In genomic region chr8:11278101-11278611, GRCm38 (mm10) we compare ENCODE assay signal across 9 mouse cellular contexts. TPM values are rescaled to one million over a fixed set of nuclear protein-coding genes. Genes with fewer than 3 reads are reported as not detected.
DNase-seq lines count a peak whose midpoint lies in the region; ATAC-seq and TF ChIP-seq lines count a peak whose summit lies in the region.
"Had no signal": no experiment of that assay in that cellular context is flagged by ENCODE, and none has a peak within 500 bp of the region (broad histone marks: within the 10 kb centered on the region; RNA-seq: fewer than 3 reads in every experiment).

No protein-coding gene starts in this region.

- peak overlapping the region; percentile 76 for H3K27ac ChIP-seq in heart, embryonic 13.5 days (replicated peaks)
- H3K27ac ChIP-seq in stomach, embryonic 16.5 days (ENCODE audit: low read length) = peak overlapping the region; percentile 88
- H3K27ac ChIP-seq: midbrain, embryonic 12.5 days had no signal

- H3K79me3 ChIP-seq in C2C12 (ENCODE audit: low read depth) = peaks cover 29% of the 10 kb centered on the region

- peak overlapping the region; percentile 60 for H3K9ac ChIP-seq in heart, embryonic 13.5 days
- H3K9ac ChIP-seq in stomach, embryonic 16.5 days (ENCODE audit: low read length) = peak overlapping the region; percentile 58
- H3K9ac ChIP-seq: midbrain, embryonic 12.5 days had no signal

- no peaks in the 10 kb centered on the region for H3K9me3 ChIP-seq in heart, embryonic 13.5 days
- H3K9me3 ChIP-seq in stomach, embryonic 16.5 days (replicated peaks; ENCODE audit: control insufficient read depth, low read length) = no peaks in the 10 kb centered on the region
- H3K9me3 ChIP-seq: midbrain, embryonic 12.5 days had no signal

- peak; percentile 2 for DNase-seq in cerebellum, adult 9-10 months
- peak; percentile 55 to 62 for DNase-seq in kidney, postnatal 36 days
- DNase-seq in right cerebral cortex, postnatal 14 days = no peak
- DNase-seq in adrenal gland, adult 2 months = no peak

- no peak overlapping the region for H3K4me3 ChIP-seq in C2C12 (ENCODE audit: insufficient read depth, poor library complexity, severe bottlenecking)
- no peak overlapping the region for H3K4me3 ChIP-seq in heart, embryonic 13.5 days
- H3K4me3 ChIP-seq in stomach, embryonic 16.5 days (replicated peaks; ENCODE audit: low read length) = no peak overlapping the region
- H3K4me3 ChIP-seq: midbrain, embryonic 12.5 days had no signal

- TF ChIP-seq CTCF in C2C12 (IDR thresholded peaks at IDR 0.05; ENCODE audit: control insufficient read depth, insufficient read depth, insufficient read length) = no peak

- H3K27me3 ChIP-seq in C2C12 (ENCODE audit: control insufficient read depth, insufficient read depth, insufficient read length) = no peaks in the 10 kb centered on the region
- H3K27me3 ChIP-seq in heart, embryonic 13.5 days (replicated peaks) = no peaks in the 10 kb centered on the region
- H3K27me3 ChIP-seq in stomach, embryonic 16.5 days (ENCODE audit: control insufficient read depth, insufficient read depth, low read length) = no peaks in the 10 kb centered on the region

- H3ac ChIP-seq in C2C12 (ENCODE audit: control insufficient read depth, insufficient read length, low read depth) = no peak overlapping the region

- 42% methylated on average over 4 of the region's 4 CpGs for WGBS in heart, embryonic 13.5 days
- WGBS in stomach, embryonic 16.5 days = 35% methylated on average over 4 of the region's 4 CpGs

- H3K4me1 ChIP-seq in heart, embryonic 13.5 days = peaks cover 93% of the 10 kb centered on the region
- peaks cover 52% of the 10 kb centered on the region for H3K4me1 ChIP-seq in stomach, embryonic 16.5 days (ENCODE audit: control insufficient read depth, insufficient read depth, low read length)

- H3K79me2 ChIP-seq in C2C12 (ENCODE audit: control insufficient read depth, insufficient read depth) = peaks cover 70% of the 10 kb centered on the region

- no peak overlapping the region for H3K4me2 ChIP-seq in heart, embryonic 13.5 days
- H3K4me2 ChIP-seq in stomach, embryonic 16.5 days (ENCODE audit: low read depth, low read length) = peak overlapping the region; percentile 11; the same call in 1 of the 2 replicates
- H3K4me2 ChIP-seq: midbrain, embryonic 12.5 days had no signal

- ATAC-seq in cerebellum, adult (ENCODE audit: insufficient number of reproducible peaks, low FRiP score, low TSS enrichment) = no peak
- no peak for ATAC-seq in heart, embryonic 13.5 days (ENCODE audit: extremely low read depth, insufficient number of reproducible peaks, low FRiP score, low TSS enrichment)
- ATAC-seq in stomach, embryonic 16.5 days (ENCODE audit: insufficient read depth, low FRiP score) = peak; percentile 53

- H3K36me3 ChIP-seq in C2C12 (ENCODE audit: control insufficient read depth, insufficient read depth) = no peaks in the 10 kb centered on the region
- H3K36me3 ChIP-seq in heart, embryonic 13.5 days = peaks cover 9% of the 10 kb centered on the region
- no peaks in the 10 kb centered on the region for H3K36me3 ChIP-seq in stomach, embryonic 16.5 days (ENCODE audit: control insufficient read depth, insufficient read depth, low read length)
- H3K36me3 ChIP-seq: midbrain, embryonic 12.5 days had no signal

TF ChIP-seq in C2C12, 6 proteins besides CTCF, POLR2A, EP300 and RAD21:
- TF ChIP-seq MYOD1 (IDR thresholded peaks at IDR 0.05; ENCODE audit: control insufficient read depth, insufficient read length, low read depth) (peak; percentile 32), MAX (IDR thresholded peaks at IDR 0.05) (no peak)
TF ChIP-seq in C2C12: peak in this region for 1.

RNA-seq across cellular contexts. Expression of gene Col4a2, which starts 34.4 kb away (rescaled TPM):
- 68.8 TPM for polyA plus RNA-seq in C2C12 (2012; fragmentation: generic; extraction: Trizol)
- 66.9 and 71.5 TPM in 2 replicates for polyA plus RNA-seq in heart, embryonic 13.5 days (2015; fragmentation: Nextera tagmentation; extraction: Ambion mirVana)
- 57.3 and 65.2 TPM in 2 replicates for polyA plus RNA-seq in stomach, embryonic 16.5 days (2015; fragmentation: Nextera tagmentation; extraction: Ambion mirVana)
- total RNA-seq in adrenal gland, adult 2 months (2021) = 100 to 1,000 TPM; 127 to 193 TPM
- 114 and 115 TPM in 2 replicates for polyA plus RNA-seq in adrenal gland, adult 2 months (2012; rRNA removed)

RNA-seq across cellular contexts. Expression of gene Col4a1, which starts 34.5 kb away (rescaled TPM):
- polyA plus RNA-seq in C2C12 (2012; fragmentation: generic; extraction: Trizol) = 74.7 TPM
- 164 TPM in 2 replicates for polyA plus RNA-seq in heart, embryonic 13.5 days (2015; fragmentation: Nextera tagmentation; extraction: Ambion mirVana)
- polyA plus RNA-seq in stomach, embryonic 16.5 days (2015; fragmentation: Nextera tagmentation; extraction: Ambion mirVana) = 207 and 211 TPM in 2 replicates
- total RNA-seq in adrenal gland, adult 2 months (2021) = 100 to 1,000 TPM; 260 to 455 TPM
- 293 and 303 TPM in 2 replicates for polyA plus RNA-seq in adrenal gland, adult 2 months (2012; rRNA removed)

Comparison
In these comparisons a context has a peak if more than half of its experiments do, and no peak if none do; other contexts are left out.
1. DNase-seq: peak in cerebellum, adult 9-10 months (single experiment) and kidney, postnatal 36 days (2 of 2); none in right cerebral cortex, postnatal 14 days (single experiment) and adrenal gland, adult 2 months (single experiment).